In the genomic region with DNA sequence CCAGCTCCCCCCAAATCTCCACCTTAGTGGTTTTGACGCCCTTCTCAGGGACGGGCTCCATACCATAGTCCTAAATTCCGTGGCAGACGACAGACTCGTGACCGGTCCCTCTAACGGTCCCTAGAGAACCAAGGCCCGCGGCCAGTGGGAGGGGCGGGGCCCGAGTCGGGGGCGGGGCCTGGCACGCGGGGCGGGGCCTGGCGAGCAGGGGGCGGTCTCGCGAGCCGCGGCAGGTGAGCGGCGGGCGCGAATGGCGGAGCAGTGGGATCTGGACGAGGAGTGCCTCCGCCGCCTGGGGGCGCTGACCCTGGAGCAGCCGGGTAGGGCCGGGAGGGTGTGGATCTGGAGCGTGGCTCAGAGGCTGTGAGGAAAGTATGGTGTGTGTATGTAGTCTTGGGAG, we compare ENCODE assay signal across 8 mouse cellular contexts. TPM values are rescaled to one million over a fixed set of nuclear protein-coding genes. Genes with fewer than 3 reads are reported as not detected.
DNase-seq lines count a peak whose midpoint lies in the region; ATAC-seq and TF ChIP-seq lines count a peak whose summit lies in the region.

A gene (minus strand): TSS at position 112 of the 400 bp plus-strand sequence.
A gene (plus strand): TSS at position 181 of the 400 bp plus-strand sequence.

- intact Hi-C loops in left cerebral cortex, adult 2 months (cut with DNase I), result no loop called here
- intact Hi-C loops in left cerebral cortex, postnatal 25 days (cut with DNase I), result no loop called here
- intact Hi-C loops in gastrocnemius, postnatal 14 days (cut with DNase I; ENCODE audit: low total_unique reads), result no loop called here

- H3K9me3 ChIP-seq in intestine, embryonic 15.5 days, result no peaks in the 10 kb centered on the region
- no peaks in the 10 kb centered on the region for H3K9me3 ChIP-seq in liver, embryonic 15.5 days (replicated peaks)
- peaks cover 4% of the 10 kb centered on the region; the same call in 1 of the 2 replicates for H3K9me3 ChIP-seq in neural tube, embryonic 12.5 days

- 0 out of 2 replicates have a peak within 1 kb of the TSS, but pooled peaks have one; percentile 11 for H3K4me3 ChIP-seq in left cerebral cortex, adult 2 months
- peak within 1 kb of the TSS; percentile 26 for H3K4me3 ChIP-seq in intestine, embryonic 15.5 days (replicated peaks)
- H3K4me3 ChIP-seq in liver, embryonic 15.5 days (replicated peaks), result peak within 1 kb of the TSS; percentile 24; the same call in 1 of the 2 replicates
- H3K4me3 ChIP-seq in neural tube, embryonic 12.5 days, result peak within 1 kb of the TSS; percentile 27

- peaks cover 7% of the 10 kb centered on the region for H3K4me1 ChIP-seq in intestine, embryonic 15.5 days (replicated peaks)
- peaks cover 9% of the 10 kb centered on the region for H3K4me1 ChIP-seq in liver, embryonic 15.5 days (replicated peaks)
- peaks cover 7% of the 10 kb centered on the region for H3K4me1 ChIP-seq in neural tube, embryonic 12.5 days

- H3K27ac ChIP-seq in left cerebral cortex, adult 2 months, result no peak within 1 kb of the TSS
- H3K27ac ChIP-seq in intestine, embryonic 15.5 days, result no peak within 1 kb of the TSS
- no peak within 1 kb of the TSS for H3K27ac ChIP-seq in liver, embryonic 15.5 days (replicated peaks)
- H3K27ac ChIP-seq in neural tube, embryonic 12.5 days, result no peak within 1 kb of the TSS

- H3K9ac ChIP-seq in intestine, embryonic 15.5 days, result no peak within 1 kb of the TSS
- H3K9ac ChIP-seq in liver, embryonic 15.5 days, result no peak within 1 kb of the TSS
- H3K9ac ChIP-seq in neural tube, embryonic 12.5 days, result no peak within 1 kb of the TSS

- 1% methylated on average over 34 of the region's 34 CpGs for WGBS in intestine, embryonic 15.5 days
- under 1% methylated on average over 34 of the region's 34 CpGs for WGBS in liver, embryonic 15.5 days (ENCODE audit: insufficient replicate concordance)
- 2% methylated on average over 34 of the region's 34 CpGs for WGBS in neural tube, embryonic 12.5 days

- H3K36me3 ChIP-seq in intestine, embryonic 15.5 days, result no peaks in the 10 kb centered on the region
- no peaks in the 10 kb centered on the region for H3K36me3 ChIP-seq in liver, embryonic 15.5 days (replicated peaks)
- no peaks in the 10 kb centered on the region for H3K36me3 ChIP-seq in neural tube, embryonic 12.5 days

- H3K4me2 ChIP-seq in intestine, embryonic 15.5 days (replicated peaks), result peak within 1 kb of the TSS; percentile 71
- peak within 1 kb of the TSS; percentile 62 for H3K4me2 ChIP-seq in liver, embryonic 15.5 days
- peak within 1 kb of the TSS; percentile 64 for H3K4me2 ChIP-seq in neural tube, embryonic 12.5 days (replicated peaks)

- peaks cover 12% of the 10 kb centered on the region for H3K27me3 ChIP-seq in intestine, embryonic 15.5 days (replicated peaks)
- peaks cover 56% of the 10 kb centered on the region for H3K27me3 ChIP-seq in liver, embryonic 15.5 days
- peaks cover 10% of the 10 kb centered on the region for H3K27me3 ChIP-seq in neural tube, embryonic 12.5 days (replicated peaks)

- peak; percentile 90 for ATAC-seq in intestine, embryonic 15.5 days
- ATAC-seq in liver, embryonic 15.5 days (ENCODE audit: insufficient read depth), result peak; percentile 49
- ATAC-seq in neural tube, embryonic 12.5 days (ENCODE audit: low FRiP score, low read depth), result peak; percentile 53; the same call in 1 of the 2 replicates

- peak in 1 of 2 experiments; percentile 19 for DNase-seq in left cerebral cortex, adult 2 months (ENCODE audit: extremely low spot score in 1 of 2, low spot score in 2 of 2)
- DNase-seq in left cerebral cortex, postnatal 25 days (ENCODE audit: low spot score in 2 of 2), result no peak
- peak; percentile 58 to 72 for DNase-seq in cerebellum, postnatal 36 days
- peak; percentile 70 for DNase-seq in gastrocnemius, postnatal 14 days
- peak; percentile 62 for DNase-seq in urinary bladder, postnatal 14 days (ENCODE audit: low spot score)

- peak; percentile 40 for TF ChIP-seq CTCF in left cerebral cortex, adult 2 months (IDR thresholded peaks at IDR 0.05)

RNA-seq across cellular contexts. Expression of the first gene that starts in this region (rescaled TPM):
- not detected for total RNA-seq in left cerebral cortex, adult 2 months (2021)
- total RNA-seq in left cerebral cortex, postnatal 25 days (2021), result not detected
- total RNA-seq in gastrocnemius, postnatal 14 days (2021), result under 1 TPM in 1 of 2 experiments, not detected in 1; 0.21 TPM
- 0.05 TPM in 1 of 2 replicates, not detected in the other for polyA plus RNA-seq in intestine, embryonic 15.5 days (2015; fragmentation: Nextera tagmentation; extraction: Ambion mirVana)
- not detected in 2 replicates for polyA plus RNA-seq in liver, embryonic 15.5 days (2015; fragmentation: Nextera tagmentation; extraction: Ambion mirVana)
- not detected in 2 replicates for polyA plus RNA-seq in neural tube, embryonic 12.5 days (2016; fragmentation: Nextera tagmentation; extraction: Ambion mirVana)

RNA-seq across cellular contexts. Expression of the second gene that starts in this region (rescaled TPM):
- under 1 TPM in 1 of 2 experiments, not detected in 1; 0.27 TPM for total RNA-seq in left cerebral cortex, adult 2 months (2021)
- total RNA-seq in left cerebral cortex, postnatal 25 days (2021), result under 1 TPM; 0.28 to 0.41 TPM
- under 1 TPM; 0.53 to 0.97 TPM for total RNA-seq in gastrocnemius, postnatal 14 days (2021)
- 0.24 and 0.26 TPM in 2 replicates for polyA plus RNA-seq in intestine, embryonic 15.5 days (2015; fragmentation: Nextera tagmentation; extraction: Ambion mirVana)
- 0.12 and 0.13 TPM in 2 replicates for polyA plus RNA-seq in liver, embryonic 15.5 days (2015; fragmentation: Nextera tagmentation; extraction: Ambion mirVana)
- polyA plus RNA-seq in neural tube, embryonic 12.5 days (2016; fragmentation: Nextera tagmentation; extraction: Ambion mirVana), result 1.6 and 1.8 TPM in 2 replicates

Comparison
In these comparisons a context has a peak if more than half of its experiments do, and no peak if none do; other contexts are left out.
1. Peak in DNase-seq in gastrocnemius, postnatal 14 days; RNA of the genes that start here not detected or under 1 TPM.
2. Peak in ATAC-seq, H3K4me3 ChIP-seq and H3K4me2 ChIP-seq in intestine, embryonic 15.5 days; RNA of the genes that start here not detected or under 1 TPM.
3. Peak in ATAC-seq, H3K4me3 ChIP-seq and H3K4me2 ChIP-seq in liver, embryonic 15.5 days; RNA of the genes that start here not detected or under 1 TPM.
4. DNase-seq: peak in cerebellum, postnatal 36 days (2 of 2) and urinary bladder, postnatal 14 days (single experiment); none in left cerebral cortex, postnatal 25 days (0 of 2).
5. Peak in every context shown above with its lines, with median percentiles within 50 percentile points of each other: H3K4me3 ChIP-seq, ATAC-seq and H3K4me2 ChIP-seq.